Mouse (Mus musculus) adrenal gland, adult 8-10 months (tissue): Measurements from ENCODE around the gene Slc38a3. TPM values are rescaled to one million over a fixed set of nuclear protein-coding genes. Genes with fewer than 3 reads are reported as not detected.

Source experiments
- DNase-seq: peaks from one replicate; pipeline ENCODE4 v3.0.0; 2022
- total RNA-seq, 4 experiments: library from RNA; stranded (reverse); gene quantifications; 2 replicates each; pipeline ENCODE4 v1.2.4; 2022

Slc38a3 gene
- total RNA-seq, 4 experiments from 2014 or later, result 0.31 to 2.2 (median 0.74) TPM

GRCm38 (mm10) chr9:107634406-107635278 lies 34.7 kb downstream of the Slc38a3 start:
- no peak for DNase-seq

DNA sequence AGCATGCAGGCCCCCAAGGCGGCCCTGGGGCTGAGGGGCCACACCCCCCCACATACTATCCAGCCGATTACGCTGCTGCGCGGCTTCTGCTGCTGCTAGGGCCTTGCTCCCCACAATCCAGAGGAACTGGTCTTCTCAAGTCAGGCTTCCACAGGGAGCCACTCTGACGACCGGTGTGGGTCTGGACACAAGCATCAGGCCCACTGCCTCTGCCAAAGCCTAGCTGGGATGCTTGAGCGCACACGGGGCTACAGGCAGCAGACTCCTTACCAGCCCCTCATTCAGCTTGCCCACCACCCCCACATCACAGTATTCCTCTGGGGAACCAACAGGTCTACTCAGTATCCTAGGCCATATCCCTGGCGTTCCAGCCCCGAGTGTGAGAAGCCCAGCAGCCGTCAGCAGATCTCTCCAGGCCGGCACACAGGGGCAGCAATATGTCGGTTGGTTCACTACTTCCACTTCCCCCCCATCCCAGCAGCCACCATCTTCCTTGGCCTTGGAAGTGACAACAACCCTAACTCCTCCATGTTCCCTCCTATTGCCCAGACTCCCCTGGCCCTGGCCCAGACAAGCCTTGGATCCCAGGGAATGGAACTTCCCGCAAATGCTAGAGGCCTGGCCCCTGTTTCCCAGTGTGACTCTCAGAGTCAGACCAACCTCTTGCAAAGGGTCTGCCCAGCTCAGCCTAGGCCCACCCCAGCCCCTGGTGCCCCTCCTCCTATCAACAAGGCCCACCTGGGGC lies 35.5 kb downstream of the Slc38a3 start:
- DNase-seq, result no peak

DNA sequence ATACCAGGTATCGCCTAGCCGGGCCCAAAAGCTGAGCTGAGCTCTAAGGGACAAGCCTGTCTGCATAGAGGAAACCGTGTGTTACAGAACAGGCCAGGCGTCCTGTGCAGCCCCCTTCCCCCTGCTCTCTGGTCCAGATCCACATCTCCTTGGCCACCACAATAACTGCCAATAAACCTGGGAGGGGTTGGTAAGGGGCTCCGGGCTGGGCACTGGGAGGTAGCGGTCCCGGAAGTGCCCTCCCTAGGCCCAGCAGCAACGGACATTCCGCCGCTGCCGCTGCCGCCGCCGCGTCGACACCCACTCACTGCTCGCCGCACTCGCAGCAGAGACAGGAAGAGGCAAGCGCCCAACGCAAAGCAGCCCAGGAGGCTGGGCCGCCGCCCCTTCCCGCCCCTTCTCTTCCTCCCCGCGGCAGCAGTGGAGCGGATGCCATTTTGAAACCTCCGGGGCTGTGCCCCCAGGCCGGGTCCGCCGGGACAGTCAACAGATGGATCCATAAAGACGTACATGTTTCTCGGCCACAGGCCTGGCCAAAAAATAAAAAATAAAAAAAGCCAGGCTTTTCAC lies 36.2 kb downstream of the Slc38a3 start:
- DNase-seq, result peak; percentile 77

DNA sequence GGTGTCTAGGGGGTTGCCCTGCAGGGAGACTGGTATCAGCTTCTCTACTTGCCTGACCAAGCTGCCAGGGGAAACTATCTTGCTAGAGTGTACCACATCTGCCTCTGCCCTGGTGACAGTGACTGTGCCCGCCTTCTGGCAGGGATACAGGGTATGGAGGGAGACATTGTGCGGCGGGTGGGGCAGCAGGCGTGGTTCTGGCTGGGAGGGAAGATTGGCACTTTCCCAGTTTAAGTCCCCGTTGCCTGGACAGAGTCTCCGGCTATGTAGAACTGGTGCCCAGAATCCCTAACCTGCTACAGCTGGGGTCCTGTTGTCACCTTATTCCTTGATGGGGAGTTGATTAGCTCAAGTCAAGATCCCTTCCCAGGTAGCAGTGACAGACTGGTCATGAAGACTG lies 36.9 kb downstream of the Slc38a3 start:
- DNase-seq, result no peak

GRCm38 (mm10) chr9:107631861-107632260 lies 37.5 kb downstream of the Slc38a3 start:
- DNase-seq, result no peak

- no peak for DNase-seq
Measured at GRCm38 (mm10) chr9:107631311-107631826, 38.0 kb downstream of the Slc38a3 start.

- no peak for DNase-seq
Measured at GRCm38 (mm10) chr9:107630576-107630975, 38.8 kb downstream of the Slc38a3 start.

DNA sequence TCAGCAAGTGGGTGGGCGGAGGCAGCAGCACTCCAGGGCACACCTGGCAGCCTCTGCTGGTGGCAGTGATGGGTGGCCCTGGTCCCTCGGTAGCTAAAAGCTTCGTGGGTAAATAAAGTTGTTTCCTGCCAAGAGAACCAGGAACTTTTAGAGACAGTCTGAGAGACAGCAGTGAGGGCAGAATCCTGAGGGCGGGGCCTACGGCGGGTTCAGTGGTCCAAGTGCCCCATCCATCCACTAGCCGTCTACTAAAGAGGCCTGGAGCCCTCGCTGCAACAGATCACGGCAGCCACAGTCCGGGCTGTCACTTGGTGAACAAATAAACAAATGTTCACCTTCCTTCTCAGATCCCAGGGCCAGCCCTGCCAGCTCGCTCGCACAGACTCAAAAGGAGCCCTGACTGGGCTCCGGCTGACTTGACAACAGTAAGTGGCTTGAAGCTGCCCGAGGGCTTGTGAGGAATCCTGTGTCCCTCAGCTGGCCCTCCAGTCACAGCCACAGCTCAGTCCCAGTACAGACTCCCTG lies 39.4 kb downstream of the Slc38a3 start:
- no peak for DNase-seq

- DNase-seq, result no peak
Measured at GRCm38 (mm10) chr9:107629411-107629730, 40.0 kb downstream of the Slc38a3 start.

DNA sequence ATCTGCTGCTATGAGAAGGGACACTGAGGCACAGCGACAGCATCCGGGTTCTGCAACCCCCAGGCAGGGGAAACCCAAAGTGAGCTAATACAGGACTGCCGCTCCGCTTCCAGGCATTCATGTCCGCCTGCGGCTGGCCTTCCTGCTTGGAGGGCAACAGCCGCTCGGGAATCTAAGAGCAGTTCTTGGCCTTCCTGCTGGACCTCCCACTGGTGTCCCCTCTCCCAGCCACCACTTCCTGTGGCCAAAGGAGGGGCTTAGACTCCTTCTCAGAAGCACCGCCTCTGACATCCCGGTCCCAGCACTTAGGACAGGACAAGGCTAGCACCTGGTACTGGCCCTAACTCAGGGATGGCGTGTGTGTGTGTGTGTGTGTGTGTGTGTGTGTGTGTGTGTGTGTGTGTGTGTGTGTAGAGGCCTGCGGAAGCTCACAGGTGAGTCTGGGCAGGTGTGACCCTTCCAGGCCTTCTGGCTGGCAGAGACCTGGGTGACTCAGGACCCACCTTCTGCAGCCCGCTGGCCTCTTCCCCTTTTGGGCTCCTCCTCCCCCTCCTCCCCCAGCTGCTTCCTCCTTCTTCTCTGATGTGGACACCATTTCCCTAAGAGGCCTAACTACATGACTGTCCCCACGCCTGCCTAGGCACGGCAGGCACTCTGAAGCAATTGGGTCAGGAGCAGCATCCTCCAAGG lies 40.5 kb downstream of the Slc38a3 start:
- DNase-seq, result no peak

DNA sequence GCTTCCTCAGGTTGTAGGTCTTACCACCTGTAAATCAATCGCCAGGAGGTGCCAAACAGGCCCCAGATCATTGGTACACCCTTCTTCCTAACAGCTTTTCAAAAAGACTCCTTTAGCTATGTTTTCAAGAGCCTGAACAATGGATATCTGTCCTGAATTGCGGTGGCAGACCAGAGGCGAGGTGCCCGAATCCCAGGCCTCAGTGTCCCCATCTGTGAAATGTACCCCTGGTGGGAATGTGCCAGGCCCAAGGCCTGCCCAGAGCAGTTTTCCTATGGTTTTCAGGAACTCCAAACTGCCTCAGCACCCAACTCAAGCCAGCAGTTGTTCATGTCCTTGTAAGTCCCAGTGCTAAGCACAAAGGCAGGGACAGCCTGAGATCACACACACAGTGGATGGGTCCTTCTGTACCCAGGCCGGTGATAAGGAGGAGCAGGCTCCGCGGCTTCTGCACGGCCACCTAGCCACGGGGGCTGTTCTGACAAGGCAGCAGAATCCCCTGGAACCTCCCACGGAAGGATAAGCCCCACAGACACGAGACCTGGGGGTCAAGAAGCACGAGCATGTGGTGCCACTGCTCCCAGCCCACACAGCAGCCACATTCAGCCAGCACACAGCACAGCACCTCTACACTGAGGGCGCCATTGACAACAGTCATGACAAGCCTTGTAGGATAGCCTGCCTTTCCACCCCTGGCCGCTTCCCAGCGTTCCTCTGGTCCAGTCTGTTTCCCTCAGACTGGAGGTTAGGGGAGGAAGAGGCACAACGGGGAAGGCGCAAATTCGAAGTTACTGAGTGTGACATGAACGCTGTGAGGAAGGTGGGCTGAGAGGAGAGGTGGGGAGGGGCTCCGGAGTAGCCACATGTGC lies 41.7 kb downstream of the Slc38a3 start:
- DNase-seq, result no peak

- peak; percentile 61 for DNase-seq
Measured at GRCm38 (mm10) chr9:107626844-107627277, 42.5 kb downstream of the Slc38a3 start.

DNA sequence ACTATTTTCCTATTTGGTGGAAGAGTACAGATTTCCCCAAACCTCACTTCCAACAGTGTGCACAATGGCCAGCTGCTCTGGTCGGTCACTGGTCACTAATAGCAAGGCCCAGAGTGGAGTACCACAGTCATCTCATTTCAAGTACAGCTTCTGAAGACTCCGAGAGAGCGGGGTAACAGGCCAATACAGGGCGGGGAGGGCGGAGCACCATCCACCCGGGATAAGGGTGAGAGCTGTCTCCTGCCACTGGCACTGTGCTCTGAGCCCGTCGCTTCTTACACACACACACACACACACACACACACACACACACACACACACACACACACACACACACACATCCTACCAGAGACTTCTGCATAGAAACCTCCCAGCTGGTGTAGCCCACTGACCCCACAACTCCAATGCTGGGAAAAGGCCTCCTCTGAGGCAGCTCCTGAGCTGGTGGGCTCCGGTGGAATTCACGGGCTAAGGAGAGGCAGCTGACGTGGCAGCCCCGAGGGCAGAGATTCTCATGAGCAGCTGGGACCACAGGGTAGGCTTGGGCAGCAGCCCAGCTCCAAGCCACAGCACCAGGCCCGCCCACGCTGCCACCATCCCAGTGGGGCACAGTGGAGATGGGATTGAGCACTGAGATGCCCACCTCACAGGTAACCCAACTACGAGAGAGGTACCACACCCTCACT lies 43.0 kb downstream of the Slc38a3 start:
- DNase-seq, result no peak

DNA sequence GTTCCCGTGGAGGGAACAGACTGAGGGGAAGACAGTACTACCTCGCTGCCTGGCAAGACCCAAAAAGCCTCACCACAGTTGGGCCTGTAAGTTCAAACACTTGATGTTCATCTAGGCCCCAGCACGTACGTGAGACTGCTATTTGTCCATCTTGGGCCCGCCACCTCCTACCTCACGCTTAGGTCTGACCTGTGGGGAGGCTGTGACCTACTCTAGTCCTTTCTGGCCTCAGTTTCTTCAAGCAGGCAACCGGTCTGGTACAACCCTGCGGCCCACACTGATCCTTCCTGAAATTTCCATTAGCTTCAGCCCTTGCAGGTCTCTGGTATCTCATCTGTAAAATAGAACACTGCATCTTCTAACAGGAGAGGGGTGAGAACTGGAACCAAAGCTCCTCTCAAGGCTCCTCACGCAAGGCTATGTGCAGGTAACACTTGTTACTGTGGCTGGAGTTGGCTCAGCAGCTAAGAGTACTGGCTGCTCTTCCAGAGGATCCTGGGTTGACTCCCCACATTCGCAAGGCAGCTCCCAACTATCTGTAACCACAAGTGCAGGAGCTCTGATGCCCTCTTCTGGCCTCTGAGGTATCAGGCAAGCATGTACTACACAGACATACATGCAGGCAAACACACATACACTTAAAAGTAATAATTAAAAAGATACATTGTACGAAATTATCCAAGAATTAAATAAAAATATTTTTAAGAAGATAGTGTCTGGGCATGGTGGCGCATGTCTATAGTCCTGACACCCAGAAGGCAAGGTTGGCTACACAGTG lies 43.8 kb downstream of the Slc38a3 start:
- DNase-seq, result no peak

GRCm38 (mm10) chr9:107624951-107625350 lies 44.4 kb downstream of the Slc38a3 start:
- no peak for DNase-seq

GRCm38 (mm10) chr9:107624539-107624938 lies 44.8 kb downstream of the Slc38a3 start:
- no peak for DNase-seq

GRCm38 (mm10) chr9:107620954-107621353 lies 48.4 kb downstream of the Slc38a3 start:
- no peak for DNase-seq

GRCm38 (mm10) chr9:107619546-107619879 lies 49.8 kb downstream of the Slc38a3 start:
- DNase-seq, result no peak

DNA sequence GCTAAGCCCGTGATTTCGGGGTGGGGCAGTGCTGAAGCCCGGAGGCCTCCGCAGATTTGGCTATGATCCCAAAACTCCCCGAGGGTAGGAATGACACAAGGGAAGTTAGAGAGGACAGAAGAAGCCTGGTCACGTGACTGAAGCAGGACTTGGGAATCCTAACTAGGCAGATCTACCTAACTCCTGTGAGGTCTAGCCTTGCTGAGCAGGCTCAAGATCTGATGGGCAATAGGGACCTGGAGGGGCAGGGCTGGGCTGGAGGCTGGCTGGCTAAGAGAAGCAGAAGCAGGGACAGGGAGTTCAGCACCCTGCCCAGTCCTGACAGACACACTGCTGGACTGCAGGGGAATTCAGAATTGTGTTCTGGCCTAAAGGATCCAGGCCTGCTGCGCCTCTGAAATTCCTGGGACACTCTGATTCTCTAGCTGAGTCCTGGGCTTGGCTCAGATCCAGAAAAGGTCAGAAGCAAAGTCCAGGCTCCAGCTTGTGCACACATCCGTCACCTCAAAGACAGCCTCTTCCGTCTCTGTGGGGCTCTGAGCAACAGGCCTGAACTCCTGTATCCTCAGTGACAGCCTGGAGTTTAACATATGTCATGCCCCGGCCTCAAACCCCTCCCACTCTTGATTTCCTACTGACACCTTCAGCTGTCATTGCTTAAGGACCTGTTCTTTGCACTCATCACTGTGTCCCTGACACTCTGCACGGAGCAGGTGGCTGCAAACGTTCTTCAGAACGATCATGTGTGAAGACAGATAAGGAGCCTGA lies 50.4 kb downstream of the Slc38a3 start:
- DNase-seq, result peak; percentile 59
